Mouse (Mus musculus) liver, embryonic 12.5 days (tissue): ENCODE data around the gene Ttc9. TPM values are rescaled to one million over a fixed set of nuclear protein-coding genes. Genes with fewer than 3 reads are reported as not detected.

Source experiments
- ATAC-seq: fragments of 200-750 bp; cut with Nextera tagmentation; 2 replicates; pipeline ENCODE4 v1.8.0; 2017; ENCODE audit warnings: moderate number of reproducible peaks, mild to moderate bottlenecking, moderate library complexity
- H3K27ac ChIP-seq: fragments of 300-500 bp; sonication (generic); 2 replicates; pipeline ENCODE4 v1.5.1; 2016; ENCODE audit warnings: mild to moderate bottlenecking
- H3K27me3 ChIP-seq: fragments of 300-500 bp; sonication (generic); replicated peaks from 2 replicates; pipeline ENCODE4 v1.6.1; 2016; ENCODE audit warnings: mild to moderate bottlenecking, moderate library complexity
- H3K36me3 ChIP-seq: fragments of 300-500 bp; sonication (generic); 2 replicates; pipeline ENCODE4 v1.6.1; 2016; ENCODE audit warnings: mild to moderate bottlenecking, moderate library complexity
- H3K4me1 ChIP-seq: fragments of 300-500 bp; sonication (generic); 2 replicates; pipeline ENCODE4 v1.6.1; 2016
- H3K4me2 ChIP-seq: fragments of 300-500 bp; sonication (generic); 2 replicates; pipeline ENCODE4 v1.6.1; 2016; ENCODE audit warnings: mild to moderate bottlenecking, moderate library complexity
- H3K4me3 ChIP-seq: fragments of 300-500 bp; sonication (generic); 2 replicates; pipeline ENCODE4 v1.5.1; 2016; ENCODE audit warnings: mild to moderate bottlenecking, moderate library complexity
- H3K9ac ChIP-seq: fragments of 300-500 bp; sonication (generic); 2 replicates; pipeline ENCODE4 v1.6.1; 2016; ENCODE audit warnings: mild to moderate bottlenecking, moderate library complexity
- H3K9me3 ChIP-seq: fragments of 300-500 bp; sonication (generic); replicated peaks from 2 replicates; pipeline ENCODE4 v1.6.1; 2016; ENCODE audit warnings: mild to moderate bottlenecking, moderate library complexity
- WGBS: fragments of 180-500 bp; shearing (Covaris S2); methylation state at CpG from one replicate; pipeline ENCODE4 v1.1.7; 2016; ENCODE audit not compliant: insufficient replicate concordance; 5-methylcytosine and 5-hydroxymethylcytosine counted together
- polyA plus RNA-seq: library from polyadenylated mRNA; unstranded; fragments of >200 nt; fragmentation: Nextera tagmentation; extraction: Ambion mirVana; gene quantifications from 2 replicates; pipeline ENCODE4 v1.2.1, GENCODE M21; 2016

Ttc9 gene
- polyA plus RNA-seq, 1 experiment from 2014 or later: 0.12 TPM

DNA sequence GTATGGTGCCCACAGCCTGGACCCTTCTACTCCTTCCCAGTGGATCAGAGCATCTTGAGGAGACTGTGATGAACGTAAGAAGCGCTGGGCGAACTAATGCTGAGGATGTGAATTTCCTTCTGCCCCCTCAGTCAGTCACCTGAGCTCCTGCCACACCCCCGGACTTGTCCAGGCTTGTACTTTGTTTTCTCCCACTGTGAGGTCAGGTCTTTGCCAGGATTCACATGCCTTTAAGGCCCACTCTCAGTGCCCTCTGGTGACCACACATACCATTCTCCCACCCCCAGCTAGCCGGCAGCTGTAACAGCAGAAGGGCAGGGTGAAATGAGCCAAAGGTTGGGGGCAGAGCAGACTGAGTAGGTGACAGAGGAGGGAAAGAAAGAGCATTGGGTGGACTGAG is 32.9 kb downstream of the Ttc9 start:
- Histone ChIP-seq H3K36me3 (no peaks in the 10 kb centered on the region), H3K27ac (no peak overlapping the region), H3K9ac (no peak overlapping the region), H3K9me3 (no peaks in the 10 kb centered on the region), H3K4me1 (no peaks in the 10 kb centered on the region), H3K4me2 (no peak overlapping the region), H3K27me3 (no peaks in the 10 kb centered on the region), H3K4me3 (no peak overlapping the region)
- no peak for ATAC-seq
- WGBS: 71% methylated on average over 5 of the region's 5 CpGs

DNA sequence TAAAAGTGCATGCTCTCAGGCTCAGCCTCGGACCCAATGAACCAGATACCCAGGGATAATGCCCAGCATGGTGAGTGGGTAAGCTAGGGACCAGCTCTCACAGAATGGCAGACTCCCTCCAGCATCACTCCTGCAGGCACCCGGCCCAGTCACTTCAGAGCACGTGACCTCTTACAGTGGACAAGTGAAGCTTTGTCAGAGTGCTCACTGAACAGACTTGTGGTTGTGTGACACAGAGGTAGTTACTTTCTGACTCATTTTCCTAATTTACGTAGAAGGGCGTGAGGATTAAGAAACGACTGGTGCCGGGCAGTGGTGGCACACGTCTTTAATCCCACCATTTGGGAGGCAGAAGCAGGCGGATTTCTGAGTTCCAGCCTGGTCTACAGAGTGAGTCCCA is 37.4 kb downstream of the Ttc9 start:
- no peaks in the 10 kb centered on the region for H3K4me1 ChIP-seq
- H3K27me3 ChIP-seq: no peaks in the 10 kb centered on the region
- no peaks in the 10 kb centered on the region for H3K9me3 ChIP-seq
- no peak overlapping the region for H3K27ac ChIP-seq
- WGBS: 74% methylated on average over 9 of the region's 9 CpGs
- no peak for ATAC-seq
- no peak overlapping the region for H3K4me3 ChIP-seq
- no peak overlapping the region for H3K4me2 ChIP-seq
- H3K36me3 ChIP-seq: no peaks in the 10 kb centered on the region
- no peak overlapping the region for H3K9ac ChIP-seq

DNA sequence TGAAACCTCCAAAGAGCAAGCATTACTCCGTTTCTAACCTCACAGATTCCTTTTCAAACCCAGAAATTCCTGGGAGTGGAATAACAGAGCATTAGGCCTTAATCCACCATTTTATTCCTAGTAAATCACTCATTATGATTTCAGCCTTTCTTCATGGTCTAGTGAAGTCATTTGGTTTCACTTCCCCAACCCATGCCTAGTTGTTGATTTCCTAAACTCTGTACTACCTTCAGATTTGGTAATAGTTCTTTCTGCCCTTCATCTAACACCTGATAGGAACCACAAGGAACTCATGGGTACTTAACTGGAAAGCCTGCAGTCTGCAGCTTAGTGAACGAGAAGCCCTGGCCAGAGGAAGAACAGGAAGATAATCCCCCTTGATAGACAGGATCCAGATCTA is 44.5 kb downstream of the Ttc9 start:
- Histone ChIP-seq H3K9me3 (no peaks in the 10 kb centered on the region), H3K27ac (no peak overlapping the region), H3K4me2 (no peak overlapping the region), H3K9ac (no peak overlapping the region), H3K4me1 (no peaks in the 10 kb centered on the region), H3K4me3 (no peak overlapping the region), H3K27me3 (no peaks in the 10 kb centered on the region), H3K36me3 (no peaks in the 10 kb centered on the region)
- WGBS: 53% methylated on average over 2 of the region's 2 CpGs
- no peak for ATAC-seq

DNA sequence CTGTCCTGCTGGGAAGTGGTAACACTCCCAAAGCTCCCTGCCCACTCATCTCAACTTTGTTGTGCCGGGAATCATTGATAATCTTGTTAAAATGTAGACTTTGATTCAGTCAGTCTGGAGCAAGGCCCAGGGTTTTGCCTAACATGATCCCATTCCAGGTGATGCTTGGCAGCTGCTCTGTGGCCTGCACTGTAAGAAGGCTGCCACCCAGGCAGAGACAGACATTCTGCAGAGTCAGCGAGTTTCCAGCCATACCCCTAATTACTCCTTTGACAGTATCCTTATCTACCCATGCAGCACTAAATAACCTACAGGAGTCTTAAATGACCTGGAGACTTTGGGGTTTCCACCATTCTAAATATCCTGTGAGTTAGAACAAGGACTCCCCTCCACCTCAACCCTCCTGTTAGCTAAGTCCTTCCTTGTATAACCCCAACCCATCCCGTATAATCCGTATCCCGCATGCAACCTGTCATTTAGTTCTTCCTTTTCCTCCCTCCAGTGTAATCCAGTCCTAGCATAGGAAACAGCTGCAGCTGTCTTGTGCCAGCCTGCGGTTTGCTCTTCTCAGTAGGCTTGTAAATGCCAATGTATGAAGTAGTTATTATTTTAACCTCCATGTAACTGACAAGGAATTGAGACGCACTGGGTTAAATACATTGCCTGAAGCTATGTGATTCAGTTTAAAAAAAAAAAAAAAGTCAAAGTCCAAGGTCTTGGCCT is 48.9 kb downstream of the Ttc9 start:
- 54% methylated on average over 7 of the region's 7 CpGs for WGBS
- Histone ChIP-seq H3K27ac (no peak overlapping the region), H3K4me1 (no peaks in the 10 kb centered on the region), H3K9ac (no peak overlapping the region), H3K4me2 (no peak overlapping the region), H3K9me3 (no peaks in the 10 kb centered on the region), H3K36me3 (no peaks in the 10 kb centered on the region), H3K4me3 (no peak overlapping the region), H3K27me3 (no peaks in the 10 kb centered on the region)
- ATAC-seq: no peak

DNA sequence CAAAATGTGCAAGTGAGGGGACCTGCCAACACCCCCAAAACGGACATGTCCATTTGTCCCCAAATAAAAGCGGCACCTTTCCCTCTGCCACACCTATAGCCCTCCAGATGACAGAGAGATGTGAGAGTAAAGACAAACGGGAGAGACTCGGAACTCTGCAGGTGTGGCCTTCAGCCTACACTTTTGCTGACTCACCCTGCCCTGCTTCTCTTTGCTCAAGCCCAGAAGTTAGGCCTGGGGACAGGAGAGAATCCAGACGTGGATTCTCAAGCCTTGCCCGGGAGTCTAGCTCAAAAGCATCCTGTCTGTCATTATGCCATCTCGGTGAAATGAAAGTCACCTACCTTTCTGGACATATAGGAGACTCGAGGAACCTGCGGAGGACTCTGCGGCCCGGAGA is 52.3 kb downstream of the Ttc9 start:
- 53% methylated on average over 11 of the region's 11 CpGs for WGBS
- H3K9ac ChIP-seq: no peak overlapping the region
- no peaks in the 10 kb centered on the region for H3K9me3 ChIP-seq
- no peak overlapping the region for H3K4me2 ChIP-seq
- no peak overlapping the region for H3K4me3 ChIP-seq
- no peak overlapping the region for H3K27ac ChIP-seq
- H3K27me3 ChIP-seq: 0 out of 2 replicates have a peak, but pooled peaks cover 2% of the 10 kb centered on the region
- H3K4me1 ChIP-seq: no peaks in the 10 kb centered on the region
- ATAC-seq: no peak
- H3K36me3 ChIP-seq: no peaks in the 10 kb centered on the region

DNA sequence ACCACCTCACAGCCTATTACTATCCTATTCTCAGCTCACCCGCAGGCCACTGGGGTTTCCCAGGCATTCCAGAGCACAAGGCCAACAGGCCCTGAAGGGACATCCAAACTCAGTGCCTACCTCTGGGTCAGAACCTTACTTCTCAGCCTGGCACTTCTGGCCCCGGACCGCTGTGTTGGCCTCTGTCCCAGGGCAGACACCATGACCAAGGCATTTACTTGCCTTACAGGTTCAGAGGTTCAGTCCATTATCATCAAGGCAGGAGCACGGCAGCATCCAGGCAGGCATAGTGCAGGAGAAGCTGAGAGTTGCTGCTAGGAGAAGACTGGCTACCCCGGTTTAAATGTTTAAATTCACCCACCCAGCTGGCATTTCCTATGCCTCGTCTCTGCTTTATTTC is 53.0 kb downstream of the Ttc9 start:
- no peaks in the 10 kb centered on the region for H3K36me3 ChIP-seq
- WGBS: 66% methylated on average over 6 of the region's 6 CpGs

DNA sequence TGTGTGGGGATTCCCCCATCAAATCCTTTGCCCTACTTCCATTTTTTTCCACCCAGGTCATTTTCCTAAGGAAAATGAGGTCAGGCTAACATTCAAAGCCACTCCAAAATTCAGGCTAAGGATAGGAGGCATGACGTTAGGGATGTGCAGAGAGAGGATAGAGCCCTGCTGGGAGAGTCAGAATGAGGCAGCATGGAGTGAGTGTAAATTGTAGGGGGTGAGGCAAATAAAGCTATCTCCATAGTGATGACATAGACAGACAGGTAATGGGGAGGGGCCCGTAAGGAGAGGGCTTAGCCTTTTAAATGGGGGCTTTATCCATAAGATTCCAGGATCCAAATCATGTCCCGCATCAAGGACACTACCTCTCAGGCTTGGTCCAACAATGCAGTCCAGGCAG is 54.9 kb downstream of the Ttc9 start:
- no peak overlapping the region for H3K9ac ChIP-seq
- no peaks in the 10 kb centered on the region for H3K4me1 ChIP-seq
- H3K27me3 ChIP-seq: 0 out of 2 replicates have a peak, but pooled peaks cover 2% of the 10 kb centered on the region
- WGBS: 55% methylated on average over 3 of the region's 3 CpGs
- H3K4me2 ChIP-seq: no peak overlapping the region
- H3K36me3 ChIP-seq: no peaks in the 10 kb centered on the region
- no peaks in the 10 kb centered on the region for H3K9me3 ChIP-seq
- H3K4me3 ChIP-seq: no peak overlapping the region
- no peak for ATAC-seq
- no peak overlapping the region for H3K27ac ChIP-seq

More for the DNA sequence above, 53.0 kb downstream of the Ttc9 start:
- ATAC-seq: no peak
- no peaks in the 10 kb centered on the region for H3K9me3 ChIP-seq
- no peaks in the 10 kb centered on the region for H3K4me1 ChIP-seq
- H3K4me3 ChIP-seq: no peak overlapping the region
- H3K27ac ChIP-seq: no peak overlapping the region
- 0 out of 2 replicates have a peak, but pooled peaks cover 2% of the 10 kb centered on the region for H3K27me3 ChIP-seq
- no peak overlapping the region for H3K4me2 ChIP-seq
- H3K9ac ChIP-seq: no peak overlapping the region

DNA sequence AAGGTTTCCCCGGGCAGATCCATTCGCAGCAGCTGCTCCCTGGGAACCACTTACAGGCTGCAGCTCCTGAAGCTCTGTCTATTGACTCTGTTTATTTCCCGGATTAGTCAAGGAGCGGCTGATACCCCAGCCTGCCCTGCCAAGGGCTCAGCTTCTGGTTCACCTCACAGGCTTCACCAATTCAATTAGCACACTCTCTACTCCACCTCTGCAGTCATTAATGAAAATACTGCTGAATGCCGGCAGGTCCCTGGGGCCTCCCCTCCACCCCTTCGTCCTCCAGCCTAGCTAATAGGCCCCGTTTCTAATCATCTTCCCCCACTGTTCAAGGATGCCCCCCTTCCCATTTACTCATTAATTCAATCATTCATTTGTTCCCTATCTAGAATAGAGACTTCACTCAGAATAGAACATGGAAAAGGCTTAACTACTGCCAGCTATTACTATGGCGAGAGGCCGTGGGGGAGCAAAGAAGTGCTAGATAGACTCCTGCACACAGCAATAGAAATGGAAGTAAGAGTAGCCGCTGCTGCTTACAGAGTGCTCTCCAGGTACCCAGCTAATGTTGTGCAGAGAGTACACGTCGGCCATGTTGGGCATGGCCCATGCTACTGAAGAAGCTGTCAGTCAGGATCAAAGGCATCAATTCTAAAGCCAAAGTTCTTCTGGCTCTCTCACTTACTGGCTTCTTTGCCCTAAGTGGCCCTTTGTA is 55.5 kb downstream of the Ttc9 start:
- no peaks in the 10 kb centered on the region for H3K4me1 ChIP-seq
- no peak for ATAC-seq
- no peak overlapping the region for H3K4me3 ChIP-seq
- H3K4me2 ChIP-seq: no peak overlapping the region
- H3K36me3 ChIP-seq: no peaks in the 10 kb centered on the region
- 0 out of 2 replicates have a peak, but pooled peaks cover 2% of the 10 kb centered on the region for H3K27me3 ChIP-seq
- WGBS: 59% methylated on average over 12 of the region's 12 CpGs
- H3K9ac ChIP-seq: no peak overlapping the region
- no peaks in the 10 kb centered on the region for H3K9me3 ChIP-seq
- H3K27ac ChIP-seq: no peak overlapping the region

DNA sequence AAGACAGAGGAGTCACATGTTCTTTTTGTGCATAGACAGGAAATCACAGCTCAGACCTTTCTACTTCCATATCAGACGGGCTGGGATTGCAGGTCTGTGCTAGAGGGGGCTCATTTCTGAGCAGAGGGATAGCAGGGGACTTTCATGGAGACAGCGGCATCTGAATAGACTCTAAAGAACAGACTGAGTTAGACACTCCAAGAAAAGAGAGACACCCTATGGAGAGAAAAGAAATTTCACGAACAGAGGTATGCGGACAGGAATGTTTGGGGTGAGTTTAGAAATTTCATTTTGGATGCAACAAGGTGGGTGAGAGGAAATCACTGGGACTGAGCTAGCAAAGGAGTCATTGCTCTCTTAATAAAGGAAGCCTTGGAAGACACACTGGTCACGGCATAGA is 56.8 kb downstream of the Ttc9 start:
- H3K4me2 ChIP-seq: no peak overlapping the region
- WGBS: 72% methylated on average over 5 of the region's 5 CpGs

DNA sequence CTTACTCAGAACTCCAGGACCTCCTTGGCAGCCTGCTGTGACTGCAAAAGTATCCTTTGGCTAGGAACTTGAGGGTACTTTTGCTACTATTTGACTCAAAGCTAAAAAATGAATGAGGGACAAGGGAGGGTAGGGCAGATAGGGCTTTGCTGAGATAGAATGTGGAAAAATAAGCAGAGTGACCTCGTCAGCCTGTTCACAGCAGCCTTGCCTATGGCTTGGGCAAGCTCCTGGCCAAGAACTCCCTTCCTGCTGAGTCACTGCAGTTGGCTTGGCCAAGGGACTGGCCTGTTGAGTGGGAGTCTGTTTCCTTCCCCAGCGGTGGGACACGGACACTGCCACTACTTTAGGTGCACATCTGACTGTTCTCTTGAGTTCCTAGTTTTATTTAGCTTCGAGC is 57.5 kb downstream of the Ttc9 start:
- Histone ChIP-seq H3K9me3 (no peaks in the 10 kb centered on the region), H3K36me3 (no peaks in the 10 kb centered on the region), H3K4me1 (no peaks in the 10 kb centered on the region), H3K27me3 (0 out of 2 replicates have a peak, but pooled peaks cover 2% of the 10 kb centered on the region), H3K4me2 (no peak overlapping the region), H3K9ac (no peak overlapping the region), H3K27ac (no peak overlapping the region), H3K4me3 (no peak overlapping the region)
- 34% methylated on average over 4 of the region's 4 CpGs for WGBS
- ATAC-seq: no peak

More for the DNA sequence above, 56.8 kb downstream of the Ttc9 start:
- Histone ChIP-seq H3K9ac (no peak overlapping the region), H3K4me3 (no peak overlapping the region), H3K27ac (no peak overlapping the region), H3K36me3 (no peaks in the 10 kb centered on the region), H3K4me1 (no peaks in the 10 kb centered on the region), H3K27me3 (0 out of 2 replicates have a peak, but pooled peaks cover 2% of the 10 kb centered on the region), H3K9me3 (no peaks in the 10 kb centered on the region)
- no peak for ATAC-seq

DNA sequence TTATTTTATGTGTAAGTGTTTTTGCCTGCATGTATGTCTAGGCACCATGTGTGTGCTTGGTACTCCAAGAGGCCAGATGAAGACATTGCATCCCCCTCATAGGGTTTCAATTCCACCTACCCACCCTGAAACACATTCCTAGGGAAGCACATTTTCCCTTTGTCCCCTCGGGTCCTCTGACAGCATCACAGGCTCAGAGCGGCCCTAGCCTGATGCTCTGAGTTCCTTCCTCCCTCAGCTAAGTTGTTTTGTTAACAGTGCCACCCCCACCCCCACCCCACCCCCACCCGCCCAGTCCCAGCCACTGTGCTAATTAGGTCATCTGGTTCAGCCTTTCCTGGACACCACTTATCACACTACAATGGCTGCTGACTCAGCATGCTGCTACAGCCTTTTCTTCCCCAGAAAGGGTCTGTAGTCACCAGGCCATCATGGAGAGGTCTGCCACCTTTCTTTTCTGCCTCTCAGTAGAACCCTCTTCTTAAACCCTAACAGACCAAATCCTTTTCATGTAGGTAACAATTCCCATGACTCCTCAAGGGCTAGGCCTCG is 58.5 kb downstream of the Ttc9 start:
- Histone ChIP-seq H3K36me3 (no peaks in the 10 kb centered on the region), H3K9me3 (no peaks in the 10 kb centered on the region), H3K9ac (no peak overlapping the region), H3K4me2 (no peak overlapping the region), H3K27ac (no peak overlapping the region), H3K4me1 (no peaks in the 10 kb centered on the region), H3K4me3 (no peak overlapping the region), H3K27me3 (0 out of 2 replicates have a peak, but pooled peaks cover 2% of the 10 kb centered on the region)
- no peak for ATAC-seq
- 23% methylated on average over 4 of the region's 4 CpGs for WGBS

DNA sequence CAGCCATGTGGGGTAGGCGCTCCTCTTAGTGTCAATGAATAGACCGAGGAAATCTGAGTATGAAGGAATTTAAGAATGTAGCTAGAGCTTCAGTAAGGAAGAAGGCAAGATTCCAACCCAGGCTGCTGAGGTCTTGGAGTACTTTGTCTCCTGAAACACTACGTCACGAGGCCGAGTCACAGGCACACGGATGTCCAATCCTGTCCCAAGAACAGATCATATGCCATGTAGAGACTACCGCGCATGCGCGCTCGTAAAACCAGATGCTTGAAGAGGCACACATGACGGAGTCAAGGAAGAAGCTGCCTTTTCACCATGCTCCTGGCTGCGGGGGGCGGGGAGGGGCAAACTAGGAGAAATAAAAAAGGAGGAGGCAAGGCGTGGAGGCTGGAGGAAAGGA is 59.1 kb downstream of the Ttc9 start:
- H3K4me2 ChIP-seq: no peak overlapping the region
- 0 out of 2 replicates have a peak, but pooled peaks cover 2% of the 10 kb centered on the region for H3K27me3 ChIP-seq
- no peak overlapping the region for H3K4me3 ChIP-seq
- no peaks in the 10 kb centered on the region for H3K4me1 ChIP-seq
- no peaks in the 10 kb centered on the region for H3K9me3 ChIP-seq
- H3K27ac ChIP-seq: no peak overlapping the region
- WGBS: 80% methylated on average over 15 of the region's 15 CpGs
- ATAC-seq: no peak
- H3K36me3 ChIP-seq: no peaks in the 10 kb centered on the region
- H3K9ac ChIP-seq: no peak overlapping the region
